Mouse (Mus musculus) brain, embryonic 14.5 days (tissue): ENCODE data around the gene Hrc.

Experiments
- CTCF ChIP-seq: fragments of 200-500 bp; IDR thresholded peaks from 2 replicates; pipeline ENCODE4 v1.5.1; 2012; ENCODE audit warnings: inconsistent platforms, mild to moderate bottlenecking, moderate library complexity, borderline replicate concordance; ENCODE audit not compliant: insufficient read depth, insufficient read length; ENCODE audit errors: extremely low read depth
- POLR2A ChIP-seq: fragments of 200-500 bp; IDR thresholded peaks from 2 replicates; pipeline ENCODE4 v1.6.1; 2012; ENCODE audit warnings: mild to moderate bottlenecking, inconsistent platforms, borderline replicate concordance; ENCODE audit not compliant: poor library complexity, insufficient read depth, insufficient read length, severe bottlenecking; ENCODE audit errors: extremely low read depth

DNA sequence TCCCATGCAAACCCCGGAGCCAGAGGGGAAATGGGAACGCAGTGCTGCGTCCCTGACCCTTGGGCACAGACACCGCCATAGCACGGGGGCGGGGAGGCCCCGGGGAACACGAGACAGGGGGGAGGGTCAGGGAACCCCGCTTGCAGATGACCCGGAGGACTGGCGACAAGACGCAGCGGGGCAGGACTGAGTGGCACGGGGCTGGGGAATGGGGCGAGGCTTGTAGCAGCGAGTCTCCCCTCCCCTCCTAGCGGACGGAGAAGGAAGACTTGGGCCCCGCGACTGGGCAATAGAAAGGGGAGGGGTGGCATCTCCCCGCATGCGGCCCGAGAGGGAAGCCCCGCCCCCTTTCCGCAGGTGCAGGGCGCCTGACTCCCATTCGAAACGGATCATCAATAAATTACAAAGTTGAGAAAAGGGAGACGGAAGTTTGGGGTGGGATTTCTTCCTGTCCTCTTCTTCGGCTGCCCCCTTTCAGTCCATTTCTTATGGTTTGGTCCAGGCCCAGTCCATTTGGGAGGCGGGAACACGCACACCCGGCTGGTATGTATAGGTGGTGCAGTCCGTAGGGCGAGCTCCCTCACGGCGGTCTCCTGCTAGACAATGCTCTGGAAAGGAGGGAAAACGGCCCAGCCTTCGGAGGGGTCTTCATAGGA lies 4.4 kb downstream of the Hrc start:
- TF ChIP-seq POLR2A = peak; percentile 16; the same call in 1 of the 2 replicates
- peak; percentile 44; the same call in 1 of the 2 replicates for TF ChIP-seq CTCF
